Mouse (Mus musculus) lung, adult 2 months (tissue): ENCODE measurements around the gene Cttnbp2nl. TPM values are rescaled to one million over a fixed set of nuclear protein-coding genes. Genes with fewer than 3 reads are reported as not detected.

Experiments
- DNase-seq: peaks from one replicate; pipeline ENCODE4 v3.0.0; 2022
- H3K4me1 ChIP-seq: fragments of 200-500 bp; 2 replicates; pipeline ENCODE4 v1.6.1; 2011; ENCODE audit warnings: low read length; ENCODE audit not compliant: control insufficient read depth, insufficient read depth
- H3K4me3 ChIP-seq: fragments of 200-500 bp; replicated peaks from 2 replicates; pipeline ENCODE3; 2011; ENCODE audit warnings: low read depth, mild to moderate bottlenecking, control low read depth, low read length; ENCODE audit errors: extremely low read depth
- CTCF ChIP-seq: fragments of 200-500 bp; IDR thresholded peaks from 2 replicates; pipeline ENCODE4 v1.5.1; 2011; ENCODE audit warnings: mild to moderate bottlenecking, low read length, control low read depth; ENCODE audit not compliant: insufficient read depth
- POLR2A ChIP-seq: fragments of 200-500 bp; IDR thresholded peaks from 2 replicates; pipeline ENCODE4 v1.6.1; 2011; ENCODE audit warnings: low read depth, mild to moderate bottlenecking, control low read depth, low read length, borderline replicate concordance; ENCODE audit errors: extremely low read depth
- whole genome bisulfite sequencing: fragments of 180-500 bp; shearing (Covaris S2); methylation state at CpG from one replicate; pipeline ENCODE4 v1.1.7; 2018; 5-methylcytosine and 5-hydroxymethylcytosine counted together
- polyA plus RNA-seq: library from polyadenylated mRNA; depleted of rRNA; stranded (reverse); fragments of >200 nt; gene quantifications from 2 replicates; pipeline ENCODE4 v1.2.3, GENCODE M21; 2012

The Cttnbp2nl gene
- polyA plus RNA-seq, 1 experiment, result 21.6 TPM

- no peak for DNase-seq
- no peak overlapping the region for H3K4me3 ChIP-seq
- TF ChIP-seq POLR2A (no peak), CTCF (no peak)
- WGBS, result 68% methylated on average over 2 of the region's 2 CpGs
- H3K4me1 ChIP-seq, result no peaks in the 10 kb centered on the region
Measured at GRCm38 (mm10) chr3:105088638-105089037, 35.7 kb upstream of the Cttnbp2nl start.

- H3K4me1 ChIP-seq, result no peaks in the 10 kb centered on the region
- DNase-seq, result no peak
- H3K4me3 ChIP-seq, result no peak overlapping the region
- TF ChIP-seq CTCF, result no peak
- no peak for TF ChIP-seq POLR2A
- 20% methylated on average over 3 of the region's 3 CpGs for WGBS
Measured at GRCm38 (mm10) chr3:105087344-105087743, 34.4 kb upstream of the Cttnbp2nl start.

GRCm38 (mm10) chr3:105078231-105078826 lies 25.4 kb upstream of the Cttnbp2nl start:
- DNase-seq, result peak; percentile 57
- H3K4me1 ChIP-seq, result no peaks in the 10 kb centered on the region
- 27% methylated on average over 7 of the region's 7 CpGs for WGBS

DNA sequence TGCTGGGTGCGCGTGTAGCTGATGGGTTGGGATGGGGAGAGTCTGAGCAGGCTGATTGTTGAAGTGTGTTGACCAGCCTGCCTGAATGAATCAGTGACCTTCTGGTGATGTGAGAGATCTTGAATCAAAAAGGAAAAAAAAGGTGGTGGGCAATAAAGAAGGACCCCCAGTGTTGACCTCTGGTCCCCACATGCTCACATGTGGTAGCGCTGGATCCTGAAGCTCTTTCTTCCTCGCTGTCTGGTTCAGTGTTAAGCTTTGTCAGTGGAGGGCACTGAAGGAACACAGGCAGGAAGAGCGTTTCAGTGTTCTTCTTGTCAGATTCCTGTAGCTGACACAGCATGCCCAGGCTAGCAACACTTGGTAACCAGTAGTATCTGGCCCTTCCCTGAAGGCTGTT lies 22.9 kb upstream of the Cttnbp2nl start:
- H3K4me1 ChIP-seq, result no peaks in the 10 kb centered on the region
- 92% methylated on average over 5 of the region's 5 CpGs for whole genome bisulfite sequencing
- H3K4me3 ChIP-seq, result no peak overlapping the region
- no peak for DNase-seq
- TF ChIP-seq CTCF (no peak), POLR2A (no peak)

More at GRCm38 (mm10) chr3:105078231-105078826, 25.4 kb upstream of the Cttnbp2nl start:
- H3K4me3 ChIP-seq, result no peak overlapping the region
- TF ChIP-seq CTCF, result peak; percentile 69
- TF ChIP-seq POLR2A, result no peak

DNA sequence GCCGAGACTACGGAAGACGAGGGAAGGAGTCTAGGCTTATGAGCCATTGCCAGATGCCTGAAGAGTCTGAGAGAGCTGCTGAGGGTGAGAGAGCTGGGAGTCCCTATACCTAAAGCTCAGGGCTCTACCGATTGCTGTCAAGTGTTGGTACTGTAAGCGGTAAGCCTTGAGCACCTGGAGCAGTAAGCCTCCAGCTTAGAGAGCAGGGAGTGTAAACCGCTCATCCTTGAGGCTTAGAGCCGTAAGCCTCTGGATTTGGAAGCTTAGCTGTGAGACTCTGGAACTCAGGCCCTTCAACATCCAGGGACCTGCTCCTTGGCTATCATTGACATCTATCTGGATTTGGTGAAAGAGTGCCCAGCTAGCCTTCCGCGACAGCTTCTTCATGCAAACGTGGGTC lies 19.6 kb upstream of the Cttnbp2nl start:
- DNase-seq, result no peak
- H3K4me3 ChIP-seq, result no peak overlapping the region
- TF ChIP-seq CTCF (no peak), POLR2A (no peak)
- WGBS, result 92% methylated on average over 10 of the region's 10 CpGs
- H3K4me1 ChIP-seq, result no peaks in the 10 kb centered on the region

- H3K4me1 ChIP-seq, result no peaks in the 10 kb centered on the region
- 80% methylated on average over 5 of the region's 5 CpGs for WGBS
- H3K4me3 ChIP-seq, result no peak overlapping the region
- no peak for DNase-seq
- TF ChIP-seq CTCF (no peak), POLR2A (no peak)
Measured at GRCm38 (mm10) chr3:105071251-105071650, 18.3 kb upstream of the Cttnbp2nl start.

DNA sequence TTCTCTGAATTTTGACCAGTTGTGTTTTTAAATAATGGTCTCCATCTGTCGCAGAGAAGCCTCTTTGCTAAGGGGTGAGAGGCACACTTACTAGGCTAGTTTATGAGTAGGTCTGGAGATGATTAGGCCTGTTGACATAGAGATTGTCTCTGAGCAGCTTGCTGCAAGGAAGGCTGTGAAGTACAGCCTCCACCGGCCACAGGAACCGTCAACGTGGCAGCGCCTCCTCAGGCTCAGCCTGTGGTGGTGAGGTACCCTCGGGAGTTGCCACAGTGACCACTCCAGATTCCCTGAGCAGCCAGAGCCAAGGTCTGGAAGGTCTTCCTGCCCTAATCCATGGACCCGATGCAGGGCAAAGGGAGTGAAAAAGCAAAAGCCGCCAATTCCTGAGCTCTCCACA lies 17.6 kb upstream of the Cttnbp2nl start:
- H3K4me3 ChIP-seq, result no peak overlapping the region
- no peak for TF ChIP-seq CTCF
- no peak for TF ChIP-seq POLR2A
- DNase-seq, result no peak
- H3K4me1 ChIP-seq, result no peaks in the 10 kb centered on the region
- WGBS, result 70% methylated on average over 8 of the region's 8 CpGs

- DNase-seq, result no peak
- Histone ChIP-seq H3K4me3 (no peak within 1 kb of the TSS), H3K4me1 (no peaks in the 10 kb centered on the region)
- TF ChIP-seq CTCF, result no peak
- TF ChIP-seq POLR2A, result no peak
- WGBS, result 76% methylated on average over 10 of the region's 10 CpGs
Measured at GRCm38 (mm10) chr3:105066544-105066943, 13.6 kb upstream of the Cttnbp2nl start, which contains the start of gene 4930564D02Rik. Gene 4930564D02Rik, plus strand, starts transcription at chr3:105066844.

DNA sequence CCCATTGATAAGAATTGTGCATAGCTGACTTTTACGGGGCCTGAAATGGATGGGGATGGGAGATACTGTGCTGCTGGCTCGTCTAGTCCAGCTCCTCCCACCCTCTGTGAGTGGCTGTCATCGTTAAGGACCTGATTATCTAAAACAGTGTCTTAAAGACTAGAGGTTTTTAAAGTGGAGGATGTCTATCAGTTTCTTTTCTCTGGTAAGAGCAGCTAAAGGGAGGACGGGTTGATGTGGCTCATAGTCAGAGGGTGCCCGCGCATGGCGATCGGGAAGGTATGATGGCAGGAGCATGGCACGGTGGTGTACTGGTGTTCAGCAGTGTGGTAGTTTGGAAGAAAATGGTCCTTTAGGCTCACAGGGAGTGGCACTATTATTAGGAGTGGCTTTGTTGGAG lies 9.7 kb upstream of the Cttnbp2nl start:
- no peak for TF ChIP-seq POLR2A
- TF ChIP-seq CTCF, result no peak
- DNase-seq, result no peak
- H3K4me3 ChIP-seq, result no peak overlapping the region
- H3K4me1 ChIP-seq, result peaks cover 2% of the 10 kb centered on the region; the same call in 1 of the 2 replicates
- WGBS, result 78% methylated on average over 9 of the region's 9 CpGs

- TF ChIP-seq POLR2A, result no peak
- TF ChIP-seq CTCF, result no peak
- no peak for DNase-seq
- Histone ChIP-seq H3K4me1 (peaks cover 2% of the 10 kb centered on the region; the same call in 1 of the 2 replicates), H3K4me3 (no peak overlapping the region)
- 72% methylated on average over 1 of the region's 1 CpGs for WGBS
Measured at GRCm38 (mm10) chr3:105061991-105062390, 9.0 kb upstream of the Cttnbp2nl start.
